Mouse (Mus musculus): ENCODE data around the gene Zbtb38.

DNA sequence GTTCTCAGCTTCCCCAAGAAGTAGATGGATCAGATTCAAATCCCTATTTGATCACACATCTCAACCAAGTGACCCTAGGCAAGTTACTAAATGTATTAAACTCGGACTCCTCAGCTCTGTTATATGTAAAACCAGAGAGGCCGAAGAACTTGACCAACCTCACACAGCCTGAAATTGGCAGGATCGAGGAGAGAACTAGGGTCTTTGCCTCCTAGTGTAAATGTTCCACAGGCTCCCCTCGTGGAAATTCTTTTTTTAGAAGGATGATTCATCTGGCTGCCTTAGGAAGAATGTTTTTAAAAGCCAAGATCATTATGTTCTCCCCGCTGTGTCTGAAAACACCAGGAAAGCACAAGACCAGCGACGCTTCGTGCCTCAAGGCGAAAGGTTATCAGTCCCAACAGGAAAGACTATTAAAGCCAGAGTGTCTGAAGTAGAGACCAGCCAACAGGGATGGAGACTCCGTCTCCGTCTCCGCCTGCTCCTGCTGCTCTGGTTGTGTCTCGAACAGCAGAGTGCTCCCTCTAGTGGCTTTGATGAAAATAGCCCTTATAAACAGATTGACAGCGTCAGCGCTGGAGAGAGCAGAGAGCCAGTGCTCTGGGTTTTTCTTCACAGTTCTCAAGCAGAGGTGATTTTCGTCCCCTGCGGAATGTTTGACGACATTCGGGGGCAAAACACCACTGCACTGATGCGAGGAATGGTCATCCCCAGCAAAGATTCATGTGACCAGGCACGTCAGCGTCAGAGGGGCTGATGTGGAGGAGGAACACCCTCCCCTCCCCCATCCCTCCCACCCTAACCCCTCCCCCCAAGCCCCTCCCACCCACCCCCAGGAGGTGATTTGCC lies 6.3 kb upstream of the Zbtb38 start:
- TF ChIP-seq POLR2A (IDR thresholded peaks at IDR 0.05; ENCODE audit: borderline replicate concordance, low read depth, low read length) (no peak), CTCF (IDR thresholded peaks at IDR 0.05; ENCODE audit: low read depth, low read length) (peak; percentile 68; the same call in 1 of the 2 replicates)
